Mouse (Mus musculus) myocyte (in vitro differentiated cells): ENCODE data around the gene Rbm15. TPM values are rescaled to one million over a fixed set of nuclear protein-coding genes. Genes with fewer than 3 reads are reported as not detected.

ENCODE experiments used
- H3K27me3 ChIP-seq: one replicate; pipeline ENCODE4 v1.6.1; 2011; ENCODE audit not compliant: control insufficient read depth, insufficient read depth, insufficient read length
- H3K36me3 ChIP-seq: one replicate; pipeline ENCODE4 v1.6.1; 2011; ENCODE audit not compliant: control insufficient read depth, insufficient read depth
- H3K4me2 ChIP-seq: one replicate; pipeline ENCODE4 v1.6.1; 2011; ENCODE audit warnings: low read depth, control low read depth
- H3K4me3 ChIP-seq: one replicate; pipeline ENCODE4 v1.5.1; 2011; ENCODE audit warnings: mild to moderate bottlenecking, control low read depth, moderate library complexity
- H3K79me2 ChIP-seq: one replicate; pipeline ENCODE4 v1.6.1; 2011; ENCODE audit not compliant: control insufficient read depth, insufficient read depth
- H3ac ChIP-seq: one replicate; pipeline ENCODE4 v1.6.1; 2011; ENCODE audit not compliant: control insufficient read depth, insufficient read length
- CEBPB ChIP-seq: IDR thresholded peaks from 2 replicates; pipeline ENCODE4 v1.6.1; 2011; ENCODE audit warnings: mild to moderate bottlenecking, moderate library complexity; ENCODE audit not compliant: poor library complexity, insufficient read depth, severe bottlenecking
- E2F4 ChIP-seq: IDR thresholded peaks from one replicate; pipeline ENCODE4 v1.6.1; 2011; ENCODE audit warnings: mild to moderate bottlenecking, control low read depth, moderate library complexity; ENCODE audit not compliant: insufficient read depth
- MAX ChIP-seq: IDR thresholded peaks from one replicate; pipeline ENCODE4 v1.6.1; 2011; ENCODE audit warnings: low read depth, mild to moderate bottlenecking, control low read depth
- MYOD1 ChIP-seq, 3 experiments: IDR thresholded peaks; one replicate each; pipeline ENCODE4 v1.6.1; 2011; ENCODE audit warnings: control low read depth in 2 of 3, low read depth in 2 of 3, mild to moderate bottlenecking in 2 of 3, moderate library complexity in 1 of 3; ENCODE audit not compliant: insufficient read length in 2 of 3, control insufficient read depth in 1 of 3
- MYOG ChIP-seq, 3 experiments: IDR thresholded peaks; one replicate each; pipeline ENCODE4 v1.6.1; 2011; ENCODE audit warnings: control low read depth in 2 of 3, low read depth in 2 of 3, mild to moderate bottlenecking in 2 of 3; ENCODE audit not compliant: insufficient read length in 2 of 3, control insufficient read depth in 1 of 3, insufficient read depth in 1 of 3
- POLR2A ChIP-seq: IDR thresholded peaks from one replicate; pipeline ENCODE4 v1.6.1; 2011; ENCODE audit warnings: low read depth, mild to moderate bottlenecking, control low read depth, moderate library complexity; ENCODE audit not compliant: insufficient read length
- POLR2AphosphoS2 ChIP-seq: IDR thresholded peaks from one replicate; pipeline ENCODE4 v1.6.1; 2011; ENCODE audit warnings: low read depth, control low read depth; ENCODE audit not compliant: insufficient read length
- REST ChIP-seq: IDR thresholded peaks from one replicate; pipeline ENCODE4 v1.6.1; 2011; ENCODE audit warnings: mild to moderate bottlenecking, control low read depth, moderate library complexity; ENCODE audit not compliant: insufficient read depth, insufficient read length
- SRF ChIP-seq: IDR thresholded peaks from one replicate; pipeline ENCODE4 v1.6.1; 2011; ENCODE audit warnings: low read depth; ENCODE audit not compliant: control insufficient read depth, insufficient read length
- TCF12 ChIP-seq: IDR thresholded peaks from one replicate; pipeline ENCODE4 v1.6.1; 2011; ENCODE audit warnings: mild to moderate bottlenecking, control low read depth; ENCODE audit not compliant: poor library complexity, insufficient read depth, severe bottlenecking
- TCF3 ChIP-seq: IDR thresholded peaks from one replicate; pipeline ENCODE4 v1.6.1; 2011; ENCODE audit warnings: low read depth, control low read depth; ENCODE audit not compliant: insufficient read length
- USF1 ChIP-seq: IDR thresholded peaks from one replicate; pipeline ENCODE4 v1.6.1; 2011; ENCODE audit warnings: low read depth, mild to moderate bottlenecking, control low read depth, moderate library complexity
- polyA plus RNA-seq: library from polyadenylated mRNA; unstranded; fragments of >200 nt; fragmentation: generic; extraction: Trizol; gene quantifications from one replicate; pipeline ENCODE4 v1.2.1, GENCODE M21; 2012; ENCODE audit warnings: missing spikeins

Gene Rbm15
- polyA plus RNA-seq, 1 experiment = 4.3 TPM

DNA sequence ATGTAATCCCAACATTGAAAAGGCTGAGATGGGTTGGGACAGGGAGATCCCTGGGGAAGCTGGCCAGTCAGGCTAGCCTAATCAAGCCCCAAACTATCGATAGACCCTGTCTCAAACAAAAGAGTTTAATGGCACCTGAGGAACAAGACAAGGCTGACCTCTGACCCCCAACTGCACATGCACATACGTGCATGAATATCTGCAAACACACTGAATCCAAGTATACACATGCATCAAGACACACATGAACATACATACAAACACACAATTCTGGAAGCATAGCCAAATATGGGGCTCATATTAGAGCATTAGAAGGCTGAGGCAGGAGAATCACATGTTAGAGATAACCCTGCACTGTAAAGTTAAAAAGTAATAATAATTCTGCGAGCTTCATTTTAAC is 56.8 kb downstream of the Rbm15 start:
- Histone ChIP-seq H3K36me3 (no peaks in the 10 kb centered on the region), H3K27me3 (no peaks in the 10 kb centered on the region), H3ac (no peak overlapping the region), H3K4me3 (no peak overlapping the region), H3K4me2 (no peak overlapping the region), H3K79me2 (peaks cover 12% of the 10 kb centered on the region)
- TF ChIP-seq TCF3 (no peak), REST (no peak), CEBPB (no peak), MAX (no peak), USF1 (no peak), MYOD1 (IDR thresholded peaks at IDR 0.05; ENCODE audit: control insufficient read depth in 1 of 3, insufficient read length in 2 of 3, low read depth in 2 of 3) (no peak), POLR2AphosphoS2 (no peak)

DNA sequence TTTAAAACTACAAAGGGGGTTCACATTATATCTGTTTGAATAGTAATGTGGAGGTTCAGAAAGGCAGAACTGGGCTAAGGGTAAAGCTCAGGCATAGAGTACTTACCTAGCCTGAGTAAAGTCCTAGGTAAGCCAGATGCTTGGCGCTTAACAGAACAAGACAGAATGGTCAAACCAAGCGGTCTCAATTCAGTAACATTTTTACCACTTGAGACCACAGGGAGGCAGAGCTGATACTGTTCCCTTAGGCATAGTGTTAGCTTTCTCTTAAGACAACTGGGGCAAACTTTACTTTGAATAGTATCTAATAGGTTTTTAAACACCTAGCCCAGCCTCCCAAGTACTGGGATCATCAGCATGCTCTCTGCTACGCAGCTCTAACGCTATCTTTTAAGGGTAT is 57.5 kb downstream of the Rbm15 start:
- TF ChIP-seq E2F4 (no peak), USF1 (no peak), CEBPB (no peak), POLR2AphosphoS2 (no peak), REST (no peak), POLR2A (no peak), TCF3 (no peak), MAX (no peak), TCF12 (no peak), MYOD1 (IDR thresholded peaks at IDR 0.05; ENCODE audit: control insufficient read depth in 1 of 3, insufficient read length in 2 of 3, low read depth in 2 of 3) (no peak), SRF (no peak), MYOG (IDR thresholded peaks at IDR 0.05; ENCODE audit: control insufficient read depth in 1 of 3, insufficient read depth in 1 of 3, insufficient read length in 2 of 3, low read depth in 2 of 3) (no peak)
- Histone ChIP-seq H3ac (no peak overlapping the region), H3K36me3 (no peaks in the 10 kb centered on the region), H3K4me2 (no peak overlapping the region), H3K27me3 (no peaks in the 10 kb centered on the region), H3K79me2 (peaks cover 12% of the 10 kb centered on the region), H3K4me3 (no peak overlapping the region)

Other genes starting within 250 kb of the Rbm15 start
- not detected for gene Kcna2, start 232.5 kb downstream of the Rbm15 start, polyA plus RNA-seq
- not detected for gene Kcna10, start 150.6 kb downstream of the Rbm15 start, polyA plus RNA-seq
- 0.05 TPM for gene Cym, start 111.9 kb downstream of the Rbm15 start, polyA plus RNA-seq
- gene A630076J17Rik, start 103.1 kb downstream of the Rbm15 start, polyA plus RNA-seq = not detected
- 0.05 TPM for gene Prok1, start 94.0 kb downstream of the Rbm15 start, polyA plus RNA-seq
- gene Lamtor5, start 54.8 kb downstream of the Rbm15 start, polyA plus RNA-seq = 156 TPM
- gene Slc16a4, start 42.4 kb downstream of the Rbm15 start, polyA plus RNA-seq = 0.14 TPM
- gene Kcnc4, start 125.9 kb upstream of the Rbm15 start, polyA plus RNA-seq = not detected
- 1.9 TPM for gene Slc6a17, start 184.3 kb upstream of the Rbm15 start, polyA plus RNA-seq
- gene Ubl4b, start 221.4 kb upstream of the Rbm15 start, polyA plus RNA-seq = not detected